Mouse (Mus musculus) urinary bladder, postnatal 0 days (tissue): ENCODE measurements around the gene Map2k2. TPM values are rescaled to one million over a fixed set of nuclear protein-coding genes. Genes with fewer than 3 reads are reported as not detected.

Source experiments
- microRNA-seq: library from miRNA; unstranded; fragments of <30 nt; microRNA quantifications from one replicate; pipeline ENCODE4, GENCODE M21; 2016
- polyA plus RNA-seq: library from polyadenylated mRNA; unstranded; fragments of >200 nt; fragmentation: Nextera tagmentation; extraction: Ambion mirVana; gene quantifications from 2 replicates; pipeline ENCODE4 v1.2.1, GENCODE M21; 2015

Map2k2 gene
- 118 and 119 TPM in 2 replicates for polyA plus RNA-seq

DNA sequence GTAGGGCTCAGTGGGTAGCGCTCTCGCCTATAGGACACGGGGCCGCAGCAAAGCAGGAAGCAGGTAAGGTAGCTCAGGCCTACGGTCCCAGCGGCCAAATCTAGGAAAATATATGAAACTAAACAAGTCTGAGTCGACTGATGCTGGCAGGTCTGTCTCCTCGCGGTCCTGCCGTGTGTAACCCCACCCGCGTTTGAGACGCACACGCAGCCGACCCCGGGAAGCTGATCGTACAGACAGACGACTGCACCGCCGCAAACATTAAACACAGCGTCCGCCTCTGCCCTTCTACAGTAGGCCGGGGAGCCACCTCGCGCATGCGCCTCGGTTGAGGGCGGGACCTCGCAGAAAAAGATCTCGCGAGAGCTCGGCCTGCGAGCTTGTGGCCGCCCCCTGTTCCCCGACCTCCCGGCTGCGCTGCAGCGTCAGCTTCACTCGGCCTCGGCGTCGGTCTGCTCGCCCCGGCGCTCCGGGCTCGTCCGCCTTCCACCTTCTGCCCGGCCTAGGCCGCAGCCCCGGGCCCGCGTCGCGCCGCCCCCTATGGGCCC is at the start of gene Map2k2:
Gene Map2k2, plus strand, starts transcription at position 351 of the 548 bp plus-strand sequence.

DNA sequence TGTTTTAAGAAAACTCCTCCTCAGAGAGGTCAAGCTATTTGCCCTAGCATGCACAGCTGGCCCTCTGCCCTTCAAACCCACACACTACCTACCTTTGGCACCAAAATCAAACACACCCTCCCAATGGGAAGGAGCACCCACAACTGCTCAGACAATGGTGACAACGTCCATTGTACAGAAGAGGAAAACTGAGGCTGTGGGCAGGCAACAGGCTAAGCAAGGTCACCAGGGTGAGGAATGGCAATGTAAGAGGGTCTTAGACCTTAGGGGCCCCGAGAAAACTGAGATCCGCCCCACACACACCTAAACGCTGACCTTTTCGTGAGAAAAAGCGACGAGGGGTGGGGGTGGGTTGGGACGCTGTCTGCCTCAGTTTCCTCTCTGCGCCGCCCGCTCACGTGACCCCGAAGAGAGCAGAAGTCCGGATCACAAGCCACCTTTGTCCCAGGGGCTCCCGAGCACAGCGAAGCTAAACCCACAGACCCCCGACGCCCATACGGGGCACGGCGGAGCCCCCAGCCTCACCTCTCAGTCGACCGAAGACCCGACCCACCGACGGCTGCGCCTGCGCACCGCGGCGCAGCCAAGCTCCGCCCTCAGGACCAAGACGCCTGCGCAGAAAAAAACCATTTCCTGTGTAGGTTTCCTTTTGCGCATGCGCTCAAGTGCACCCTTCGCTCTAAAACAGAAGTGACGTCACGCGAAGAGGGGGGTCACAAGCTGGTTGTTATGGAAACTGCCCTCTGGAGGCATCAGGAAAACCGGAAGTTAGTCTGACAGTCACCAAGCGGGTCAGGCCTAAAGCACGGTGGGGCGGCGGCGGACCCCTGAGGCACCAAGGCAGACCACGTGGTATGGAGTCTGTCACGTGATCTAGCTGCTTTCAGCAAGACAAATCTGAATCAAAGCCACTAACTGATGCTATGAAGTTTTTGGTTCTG is 45.8 kb upstream of the Map2k2 start, which contains the start of gene Sgta:
Gene Sgta, minus strand, starts transcription at position 579 of the 941 bp plus-strand sequence.

DNA sequence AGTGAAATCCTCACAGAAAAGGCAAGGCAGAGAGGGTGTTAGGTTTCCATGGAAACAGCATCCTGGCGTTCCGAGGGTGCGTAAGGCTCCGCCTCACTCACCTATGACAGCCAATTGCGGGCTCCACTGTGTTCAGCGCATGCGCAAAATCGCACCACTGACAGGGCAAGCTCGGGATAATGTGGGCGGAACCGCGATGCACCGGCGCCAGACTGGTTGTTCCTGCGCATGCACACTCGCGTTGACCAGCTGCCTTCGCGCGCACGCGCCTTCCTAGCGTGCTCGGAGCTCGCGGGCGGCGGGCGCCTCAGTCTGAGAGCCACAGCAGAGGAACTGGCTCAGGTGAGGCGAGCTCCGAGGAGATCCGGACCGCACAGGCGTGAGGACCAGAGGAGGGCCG is 35.9 kb upstream of the Map2k2 start, which contains the start of gene Thop1:
Gene Thop1, plus strand, starts transcription at position 200 of the 400 bp plus-strand sequence.

DNA sequence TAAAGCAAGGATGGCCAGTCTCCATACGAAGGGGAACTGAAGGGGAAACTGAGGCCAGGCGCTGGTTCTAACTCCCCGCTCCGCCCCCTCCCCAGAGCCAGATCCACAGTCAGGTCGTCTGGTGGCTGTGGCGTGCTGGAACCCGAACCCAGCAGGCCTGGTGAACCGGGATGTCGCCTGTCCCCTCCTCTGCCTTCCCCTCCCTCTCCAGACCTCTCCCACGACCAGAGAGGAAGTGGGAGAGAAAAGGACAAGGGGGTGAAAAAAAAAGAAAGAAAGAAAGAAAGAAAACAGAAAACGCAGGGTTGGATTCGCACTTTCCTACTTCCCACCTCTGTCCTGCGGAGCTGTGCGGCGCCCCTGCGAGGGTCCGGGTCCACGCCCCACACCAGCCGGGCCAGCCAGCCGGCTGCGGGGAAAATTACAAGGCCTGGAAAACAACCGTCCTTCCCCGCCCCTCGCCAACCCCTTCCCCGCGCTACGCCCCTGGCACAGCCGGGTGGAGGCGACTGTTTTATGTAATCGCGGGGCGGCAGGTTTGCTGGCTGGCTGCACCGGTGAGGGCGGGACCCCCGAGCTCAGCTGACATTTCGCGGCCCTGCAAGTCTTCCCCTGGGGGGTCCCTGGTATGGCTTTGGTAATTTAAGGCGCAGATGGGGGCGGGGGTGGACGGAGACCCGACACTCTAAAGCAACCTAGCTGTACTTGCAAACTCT is 29.4 kb downstream of the Map2k2 start, which contains the start of gene Zbtb7a:
Gene Zbtb7a, plus strand, starts transcription at position 255 of the 716 bp plus-strand sequence.

DNA sequence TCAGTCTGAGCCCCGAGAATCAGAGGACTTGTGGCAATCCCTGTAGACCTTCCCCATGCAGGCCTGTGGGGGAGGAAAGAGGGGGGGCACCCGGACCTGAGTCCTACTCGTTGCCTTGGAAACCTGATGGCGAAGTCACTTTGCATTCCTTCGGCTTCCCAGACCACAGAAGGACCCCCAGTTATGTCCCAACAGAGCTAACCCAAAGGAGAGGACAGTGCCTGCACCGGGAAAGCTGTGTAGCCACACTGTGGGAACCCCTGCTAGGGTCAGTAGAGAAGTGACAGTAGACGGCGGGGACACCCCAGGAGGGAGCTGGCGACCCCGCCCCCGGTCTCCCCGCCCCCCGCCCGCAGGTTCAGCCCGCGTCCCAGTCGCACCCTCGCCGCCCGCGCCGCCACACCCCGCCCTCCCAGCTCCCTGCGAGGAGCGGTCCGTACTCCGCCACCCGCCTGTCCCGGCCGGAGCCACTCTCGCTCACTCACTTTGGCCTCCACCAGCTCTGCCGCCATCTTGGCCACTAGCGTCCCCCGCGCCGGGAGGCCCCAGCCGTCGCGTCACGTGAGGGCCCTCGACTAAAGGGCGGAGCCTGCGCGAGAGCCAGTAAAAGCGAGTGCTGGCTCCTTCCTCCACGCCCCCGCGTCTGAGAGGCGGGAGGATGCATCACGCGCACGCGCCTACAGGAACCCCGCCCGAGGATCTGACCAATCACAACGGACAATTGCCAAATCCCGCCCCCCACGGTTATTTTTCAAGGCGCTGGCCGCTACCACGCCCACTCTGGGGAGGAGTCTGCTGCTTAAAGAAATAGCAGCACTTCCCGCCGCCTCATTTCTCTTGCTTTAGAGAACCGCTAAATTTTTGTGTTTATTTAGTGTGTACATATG is 61.7 kb downstream of the Map2k2 start, which contains the start of gene Pias4:
Gene Pias4, minus strand, starts transcription at position 724 of the 887 bp plus-strand sequence.

DNA sequence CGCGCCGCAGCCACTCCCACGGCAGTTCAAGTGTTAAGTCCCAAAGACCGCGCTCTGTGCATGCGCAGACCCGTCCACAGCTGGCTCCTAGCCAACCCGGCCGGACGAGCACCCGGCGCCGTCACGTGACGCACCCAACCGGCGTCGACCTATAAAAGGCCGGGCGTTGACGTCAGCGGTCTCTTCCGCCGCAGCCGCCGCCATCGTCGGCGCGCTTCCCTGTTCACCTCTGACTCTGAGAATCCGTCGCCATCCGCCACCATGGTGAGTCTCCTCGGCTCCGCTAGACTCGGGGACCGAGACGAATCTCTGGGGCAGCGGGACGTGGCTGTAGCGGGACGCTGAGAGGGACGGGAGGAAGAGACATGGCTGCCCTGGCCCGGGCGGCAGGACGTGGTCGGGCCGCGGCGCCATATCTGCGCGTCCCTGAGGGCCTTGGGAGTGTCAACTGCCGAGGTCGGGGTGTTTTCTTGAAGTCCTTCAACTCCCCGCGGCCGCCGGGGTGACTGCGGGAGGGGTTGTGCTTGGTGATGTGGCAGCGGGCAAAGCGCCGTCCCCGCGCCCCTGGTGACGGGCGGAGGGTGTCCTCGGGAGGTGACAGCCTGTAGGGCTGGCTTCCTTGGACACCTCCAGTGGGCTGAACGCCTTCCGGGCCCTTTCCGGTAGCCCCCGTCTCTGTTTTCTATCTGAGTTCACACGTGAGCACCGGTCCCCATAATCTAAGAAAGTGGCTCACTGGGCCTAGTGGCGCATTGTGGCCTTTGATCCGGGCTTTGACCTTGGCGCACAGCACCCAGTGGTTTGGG is 71.0 kb downstream of the Map2k2 start, which contains the start of gene Eef2:
Gene Eef2, plus strand, starts transcription at position 166 of the 806 bp plus-strand sequence.

DNA sequence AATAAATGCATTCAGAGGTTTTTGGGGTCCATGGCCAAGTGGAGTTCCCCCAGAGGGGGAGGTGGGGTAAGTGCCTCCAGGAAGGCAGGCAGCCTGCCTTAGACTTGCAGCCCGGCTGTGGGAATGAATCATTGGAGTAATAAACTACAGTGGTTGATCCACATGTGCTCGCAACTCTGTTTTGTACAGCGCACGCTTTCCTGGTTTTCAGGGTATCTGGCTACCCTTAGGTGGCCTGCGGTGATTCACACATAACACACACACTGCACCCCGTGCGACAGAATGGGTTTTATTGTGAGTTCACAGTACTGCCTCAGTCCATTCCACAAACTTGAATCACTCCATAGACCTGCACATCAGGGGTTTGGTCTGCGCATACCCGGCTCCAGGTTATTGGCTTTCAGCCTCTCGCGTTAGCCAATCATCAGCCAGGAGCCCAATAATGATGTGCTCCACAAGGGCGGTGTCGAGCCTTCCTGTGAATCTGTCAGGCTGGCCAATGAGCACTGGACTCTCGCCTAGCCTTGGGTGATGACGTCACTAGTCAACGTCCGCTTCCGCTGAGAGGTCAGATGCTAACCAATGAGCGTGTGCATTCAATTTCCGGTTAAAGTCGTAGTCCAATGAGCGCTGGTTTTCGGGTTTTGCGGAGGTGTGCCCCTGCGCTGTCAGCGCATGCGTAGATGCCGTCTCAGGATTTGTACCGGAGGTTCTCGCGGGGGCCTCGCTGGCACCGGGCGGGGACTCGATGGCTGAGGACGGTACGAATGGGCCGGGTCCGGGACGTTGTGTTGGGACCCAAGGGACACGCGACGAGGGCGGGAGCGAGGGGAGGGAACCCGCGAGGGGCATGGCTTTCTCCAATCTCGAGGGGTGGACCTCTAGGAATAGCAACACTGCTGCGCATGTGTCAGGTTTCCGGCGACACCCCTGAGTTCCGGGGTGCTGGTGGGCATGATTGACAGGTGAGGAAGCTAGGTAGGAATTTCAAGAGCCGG is 76.9 kb downstream of the Map2k2 start, which contains the start of gene Dapk3:
Gene Dapk3, plus strand, starts transcription at position 670 of the 998 bp plus-strand sequence.

Small RNAs within 50 kb of the gene (microRNA-seq; reads per million reads assigned to microRNA genes)
- gene Mir5615-1 (not detected), gene Mir5615-2 (not detected)

Other genes starting within 250 kb of the Map2k2 start
- not detected in 2 replicates for gene Tmprss9, start 234.1 kb upstream of the Map2k2 start, polyA plus RNA-seq
- gene Timm13, start 204.9 kb upstream of the Map2k2 start, polyA plus RNA-seq = 186 and 200 TPM in 2 replicates
- 9.6 and 12.6 TPM in 2 replicates for gene Lmnb2, start 187.7 kb upstream of the Map2k2 start, polyA plus RNA-seq
- 28.6 and 36.3 TPM in 2 replicates for gene Gadd45b, start 175.8 kb upstream of the Map2k2 start, polyA plus RNA-seq
- gene Gng7, start 91.0 kb upstream of the Map2k2 start, polyA plus RNA-seq = 1.3 and 1.6 TPM in 2 replicates
- gene Diras1, start 80.3 kb upstream of the Map2k2 start, polyA plus RNA-seq = not detected in 2 replicates
- gene Slc39a3, start 68.5 kb upstream of the Map2k2 start, polyA plus RNA-seq = 12.7 and 15.3 TPM in 2 replicates
- gene Sgta, start 45.7 kb upstream of the Map2k2 start, polyA plus RNA-seq = 90.7 and 98.9 TPM in 2 replicates
- 18.4 and 19.0 TPM in 2 replicates for gene Thop1, start 35.9 kb upstream of the Map2k2 start, polyA plus RNA-seq
- gene Creb3l3, start 7.0 kb upstream of the Map2k2 start, polyA plus RNA-seq = 0.74 and 1.0 TPM in 2 replicates
- gene Zbtb7a, start 29.3 kb downstream of the Map2k2 start, polyA plus RNA-seq = 45.5 and 48.9 TPM in 2 replicates
- 19.0 and 21.1 TPM in 2 replicates for gene Pias4, start 62.0 kb downstream of the Map2k2 start, polyA plus RNA-seq
- 446 and 467 TPM in 2 replicates for gene Eef2, start 70.7 kb downstream of the Map2k2 start, polyA plus RNA-seq
- gene Dapk3, start 77.1 kb downstream of the Map2k2 start, polyA plus RNA-seq = 54.2 and 57.0 TPM in 2 replicates
- 0.12 and 0.23 TPM in 2 replicates for gene 4930442H23Rik, start 77.9 kb downstream of the Map2k2 start, polyA plus RNA-seq
- gene Nmrk2, start 96.1 kb downstream of the Map2k2 start, polyA plus RNA-seq = 0.31 and 0.40 TPM in 2 replicates
- 0.08 and 0.18 TPM in 2 replicates for gene Atcay, start 124.9 kb downstream of the Map2k2 start, polyA plus RNA-seq
- gene Zfr2, start 127.2 kb downstream of the Map2k2 start, polyA plus RNA-seq = 3.7 and 4.1 TPM in 2 replicates
- 0.53 and 0.67 TPM in 2 replicates for gene Matk, start 147.0 kb downstream of the Map2k2 start, polyA plus RNA-seq
- gene Mrpl54, start 161.0 kb downstream of the Map2k2 start, polyA plus RNA-seq = 227 and 233 TPM in 2 replicates
- gene Apba3, start 161.0 kb downstream of the Map2k2 start, polyA plus RNA-seq = 43.8 and 51.5 TPM in 2 replicates
- 12.6 and 14.9 TPM in 2 replicates for gene Tjp3, start 185.7 kb downstream of the Map2k2 start, polyA plus RNA-seq
- gene Pip5k1c, start 187.0 kb downstream of the Map2k2 start, polyA plus RNA-seq = 31.1 and 32.7 TPM in 2 replicates
- 18.1 and 20.3 TPM in 2 replicates for gene Cactin, start 215.2 kb downstream of the Map2k2 start, polyA plus RNA-seq
- 28.6 and 36.1 TPM in 2 replicates for gene Tbxa2r, start 222.8 kb downstream of the Map2k2 start, polyA plus RNA-seq
- gene Gipc3, start 237.4 kb downstream of the Map2k2 start, polyA plus RNA-seq = 0.65 and 0.87 TPM in 2 replicates
- gene Hmg20b, start 244.6 kb downstream of the Map2k2 start, polyA plus RNA-seq = 67.4 and 70.3 TPM in 2 replicates